Mouse (Mus musculus) gastrocnemius, adult 2 months (tissue): ENCODE measurements at regions not wholly inside any gene's neighbourhood (a gene's known extent, or its start where the extent isn't known, plus 50 kb on each side); places are given as distances from the start of the nearest gene placed in this dataset.
A peak's percentile ranks its signal among the peaks of the same experiment; 100 is the strongest.

Experiments used
- DNase-seq: peaks from one replicate; pipeline ENCODE4 v3.0.0; 2022
- H3K27ac ChIP-seq: fragments of 200-600 bp; 2 replicates; pipeline ENCODE4 v1.8.1; 2022; ENCODE audit warnings: mild to moderate bottlenecking
- H3K4me3 ChIP-seq: fragments of 200-600 bp; 2 replicates; pipeline ENCODE4 v1.8.1; 2022; ENCODE audit warnings: mild to moderate bottlenecking, moderate library complexity
- CTCF ChIP-seq: fragments of 200-600 bp; IDR thresholded peaks from 2 replicates; pipeline ENCODE4 v1.8.1; 2022; ENCODE audit warnings: antibody characterized with exemption, mild to moderate bottlenecking, moderate library complexity
- intact Hi-C: fragments of 180-260 bp; cut with DNase I; formaldehyde crosslinking; loops from one replicate; pipeline ENCODE4 v1.15.1; 2025

GRCm38 (mm10) chr6:47391014-47391802 lies 62.0 kb upstream of the Cul1 start:
- peak overlapping the region; percentile 34; the same call in 1 of the 2 replicates for H3K4me3 ChIP-seq
- TF ChIP-seq CTCF = no peak
- intact Hi-C loops = no loop called here
- H3K27ac ChIP-seq = peak overlapping the region; percentile 12; the same call in 1 of the 2 replicates
- DNase-seq = no peak

GRCm38 (mm10) chr6:47395465-47396337 lies 57.5 kb upstream of the Cul1 start:
- intact Hi-C loops = no loop called here
- Histone ChIP-seq H3K4me3 (no peak overlapping the region), H3K27ac (no peak overlapping the region)
- TF ChIP-seq CTCF = peak; percentile 74
- DNase-seq = peak; percentile 24
